Mouse (Mus musculus): ENCODE data around the gene Ltb4r1. TPM values are rescaled to one million over a fixed set of nuclear protein-coding genes. Genes with fewer than 3 reads are reported as not detected.

Gene Ltb4r1
- total RNA-seq, 2 experiments from 2014 or later, result 0.33 to 0.50 TPM

GRCm38 (mm10) chr14:55788256-55789050 lies 22.7 kb downstream of the Ltb4r1 start, which contains the start of gene Ripk3:
Gene Ripk3 (minus strand): TSS chr14:55788865.
- no peak for TF ChIP-seq CTCF (IDR thresholded peaks at IDR 0.05)
- DNase-seq (ENCODE audit: extremely low spot score in 1 of 2, low spot score in 2 of 2), result no peak
- intact Hi-C loops (cut with DNase I), result no loop called here
- no peak within 1 kb of the TSS for H3K27ac ChIP-seq
- H3K4me3 ChIP-seq, result 0 out of 2 replicates have a peak within 1 kb of the TSS, but pooled peaks have one; percentile 11

GRCm38 (mm10) chr14:55793461-55793860 lies 27.7 kb downstream of the Ltb4r1 start:
- TF ChIP-seq CTCF (IDR thresholded peaks at IDR 0.05), result no peak

GRCm38 (mm10) chr14:55793946-55794345 lies 28.2 kb downstream of the Ltb4r1 start:
- intact Hi-C loops (cut with DNase I), result no loop called here
- Histone ChIP-seq H3K27ac (no peak overlapping the region), H3K4me3 (no peak overlapping the region)
- no peak for DNase-seq (ENCODE audit: extremely low spot score in 1 of 2, low spot score in 2 of 2)
- no peak for TF ChIP-seq CTCF (IDR thresholded peaks at IDR 0.05)

More at GRCm38 (mm10) chr14:55793461-55793860, 27.7 kb downstream of the Ltb4r1 start:
- DNase-seq (ENCODE audit: extremely low spot score in 1 of 2, low spot score in 2 of 2), result no peak
- Histone ChIP-seq H3K27ac (no peak overlapping the region), H3K4me3 (no peak overlapping the region)
- intact Hi-C loops (cut with DNase I), result no loop called here

GRCm38 (mm10) chr14:55795380-55796163 lies 29.8 kb downstream of the Ltb4r1 start:
- no peak overlapping the region for H3K4me3 ChIP-seq
- intact Hi-C loops (cut with DNase I), result no loop called here
- no peak for TF ChIP-seq CTCF (IDR thresholded peaks at IDR 0.05)
- DNase-seq (ENCODE audit: extremely low spot score in 1 of 2, low spot score in 2 of 2), result no peak
- no peak overlapping the region for H3K27ac ChIP-seq

GRCm38 (mm10) chr14:55814885-55815284 lies 49.1 kb downstream of the Ltb4r1 start:
- TF ChIP-seq CTCF (IDR thresholded peaks at IDR 0.05), result no peak
- DNase-seq (ENCODE audit: extremely low spot score in 1 of 2, low spot score in 2 of 2), result peak in 1 of 2 experiments; percentile 25
- intact Hi-C loops (cut with DNase I), result no loop called here
- H3K27ac ChIP-seq, result no peak overlapping the region
- peak overlapping the region; percentile 51 for H3K4me3 ChIP-seq

- intact Hi-C loops (cut with DNase I), result no loop called here
- no peak overlapping the region for H3K27ac ChIP-seq
- peak in 1 of 2 experiments; percentile 25 for DNase-seq (ENCODE audit: extremely low spot score in 1 of 2, low spot score in 2 of 2)
- peak overlapping the region; percentile 51 for H3K4me3 ChIP-seq
- TF ChIP-seq CTCF (IDR thresholded peaks at IDR 0.05), result no peak
These were observed 49.6 kb downstream of the Ltb4r1 start for GRCm38 (mm10) chr14:55815310-55815751.

Other genes starting within 250 kb of the Ltb4r1 start
- under 1 TPM; 0.29 to 0.84 TPM for gene Nrl, start 241.0 kb upstream of the Ltb4r1 start, total RNA-seq (2021)
- 10 to 100 TPM; 31.1 to 36.0 TPM for gene Pck2, start 225.7 kb upstream of the Ltb4r1 start, total RNA-seq (2021)
- 10 to 100 TPM; 76.8 to 80.8 TPM for gene Dcaf11, start 206.0 kb upstream of the Ltb4r1 start, total RNA-seq (2021)
- gene A730061H03Rik, start 205.6 kb upstream of the Ltb4r1 start, total RNA-seq (2021), result 1 to 10 TPM in 1 of 2 experiments, under 1 TPM in 1; 0.86 to 1.8 TPM
- gene Fitm1, start 190.3 kb upstream of the Ltb4r1 start, total RNA-seq (2021), result not detected
- 10 to 100 TPM; 46.8 to 51.6 TPM for gene Psme1, start 187.8 kb upstream of the Ltb4r1 start, total RNA-seq (2021)
- gene Emc9, start 180.7 kb upstream of the Ltb4r1 start, total RNA-seq (2021), result 10 to 100 TPM; 49.8 to 50.3 TPM
- 10 to 100 TPM; 46.0 to 60.3 TPM for gene Psme2, start 174.8 kb upstream of the Ltb4r1 start, total RNA-seq (2021)
- 10 to 100 TPM; 40.9 to 43.4 TPM for gene Rnf31, start 174.3 kb upstream of the Ltb4r1 start, total RNA-seq (2021)
- 10 to 100 TPM; 13.0 to 16.4 TPM for gene Irf9, start 162.4 kb upstream of the Ltb4r1 start, total RNA-seq (2021)
- gene Rec8, start 147.9 kb upstream of the Ltb4r1 start, total RNA-seq (2021), result 1 to 10 TPM; 2.7 to 2.8 TPM
- 100 to 1,000 TPM; 118 to 130 TPM for gene Ipo4, start 130.0 kb upstream of the Ltb4r1 start, total RNA-seq (2021)
- gene Gm49378, start 128.1 kb upstream of the Ltb4r1 start, total RNA-seq (2021), result 1 to 10 TPM; 3.5 to 6.1 TPM
- 10 to 100 TPM; 37.8 to 41.0 TPM for gene Tm9sf1, start 122.2 kb upstream of the Ltb4r1 start, total RNA-seq (2021)
- 1 to 10 TPM in 1 of 2 experiments, under 1 TPM in 1; 0.91 to 1.2 TPM for gene Tssk4, start 115.8 kb upstream of the Ltb4r1 start, total RNA-seq (2021)
- gene Mdp1, start 105.5 kb upstream of the Ltb4r1 start, total RNA-seq (2021), result 10 to 100 TPM; 40.6 to 41.6 TPM
- 10 to 100 TPM; 21.1 to 23.2 TPM for gene Gmpr2, start 94.0 kb upstream of the Ltb4r1 start, total RNA-seq (2021)
- gene Nedd8, start 93.8 kb upstream of the Ltb4r1 start, total RNA-seq (2021), result 100 to 1,000 TPM; 294 to 309 TPM
- 10 to 100 TPM; 14.1 to 16.3 TPM for gene Tinf2, start 84.1 kb upstream of the Ltb4r1 start, total RNA-seq (2021)
- gene Tgm1, start 52.0 kb upstream of the Ltb4r1 start, total RNA-seq (2021), result not detected
- 10 to 100 TPM; 50.2 to 51.3 TPM for gene Rabggta, start 43.7 kb upstream of the Ltb4r1 start, total RNA-seq (2021)
- 10 to 100 TPM; 76.5 to 88.8 TPM for gene Dhrs1, start 20.3 kb upstream of the Ltb4r1 start, total RNA-seq (2021)
- 10 to 100 TPM in 1 of 2 experiments, 1 to 10 TPM in 1; 9.6 to 12.9 TPM for gene Nop9, start 20.3 kb upstream of the Ltb4r1 start, total RNA-seq (2021)
- 1 to 10 TPM; 2.5 to 2.7 TPM for gene Cideb, start 7.5 kb upstream of the Ltb4r1 start, total RNA-seq (2021)
- under 1 TPM; 0.33 to 0.38 TPM for gene Ltb4r2, start 4.5 kb upstream of the Ltb4r1 start, total RNA-seq (2021)
- 1 to 10 TPM; 3.0 to 6.3 TPM for gene Adcy4, start 18.1 kb downstream of the Ltb4r1 start, total RNA-seq (2021)
- gene Ripk3, start 22.9 kb downstream of the Ltb4r1 start, total RNA-seq (2021), result 1 to 10 TPM; 1.2 to 1.3 TPM
- 1 to 10 TPM; 1.1 to 2.6 TPM for gene Nfatc4, start 57.2 kb downstream of the Ltb4r1 start, total RNA-seq (2021)
- 1 to 10 TPM; 6.4 to 8.4 TPM for gene Nynrin, start 88.0 kb downstream of the Ltb4r1 start, total RNA-seq (2021)
- gene Cbln3, start 118.4 kb downstream of the Ltb4r1 start, total RNA-seq (2021), result under 1 TPM; 0.20 to 0.26 TPM
- gene Khnyn, start 119.0 kb downstream of the Ltb4r1 start, total RNA-seq (2021), result 10 to 100 TPM; 11.9 to 12.0 TPM
- gene Sdr39u1, start 134.3 kb downstream of the Ltb4r1 start, total RNA-seq (2021), result 10 to 100 TPM; 91.3 to 96.9 TPM
- gene Cma1, start 178.7 kb downstream of the Ltb4r1 start, total RNA-seq (2021), result not detected
- gene Cma2, start 185.0 kb downstream of the Ltb4r1 start, total RNA-seq (2021), result not detected